Mouse (Mus musculus) heart, postnatal 14 days (tissue): Measurements from ENCODE around the gene Kif19a. TPM values are rescaled to one million over a fixed set of nuclear protein-coding genes. Genes with fewer than 3 reads are reported as not detected.

Experiments
- DNase-seq, 2 experiments: peaks; one replicate each; pipeline ENCODE4 v3.0.0; 2021 to 2022
- intact Hi-C: fragments of 180-260 bp; cut with DNase I; formaldehyde crosslinking; loops from one replicate; pipeline ENCODE4 v1.15.1; 2025
- total RNA-seq, 2 experiments: library from RNA; stranded (reverse); gene quantifications; 2 replicates each; pipeline ENCODE4 v1.2.3; 2021

Gene Kif19a
- total RNA-seq, 2 experiments from 2014 or later, result 0.27 to 1.3 TPM

- no peak for DNase-seq
- intact Hi-C loops, result no loop called here
Measured at GRCm38 (mm10) chr11:114769911-114770310, 4.7 kb downstream of the Kif19a start.

DNA sequence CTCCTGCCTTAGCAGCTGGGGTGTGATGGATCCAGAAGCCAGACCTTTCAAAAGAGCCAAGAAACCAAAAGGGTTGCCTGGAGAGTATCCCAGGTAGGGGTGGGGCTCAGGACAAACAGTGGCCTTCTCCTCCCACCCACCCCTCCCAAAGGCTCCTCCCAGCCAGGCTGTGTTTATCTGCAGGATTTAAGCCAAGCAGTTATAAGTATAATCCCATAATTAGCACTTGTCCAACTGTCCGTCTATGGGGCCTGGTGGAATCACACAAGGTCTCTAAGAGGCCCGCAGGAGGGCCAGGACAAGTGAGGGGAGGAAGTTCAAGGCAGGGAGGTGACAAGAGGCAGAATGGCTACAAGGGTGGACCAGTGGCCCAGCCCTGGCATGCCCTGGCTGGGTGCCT is 6.7 kb downstream of the Kif19a start:
- no peak for DNase-seq
- intact Hi-C loops, result no loop called here

GRCm38 (mm10) chr11:114780076-114780475 is 14.9 kb downstream of the Kif19a start:
- peak; percentile 55 to 71 for DNase-seq
- intact Hi-C loops, result no loop called here

GRCm38 (mm10) chr11:114785892-114786291 is 20.7 kb downstream of the Kif19a start:
- intact Hi-C loops, result loop anchor here (5.0 kb wide), 1 partner anchor 109 kb away; the partner anchor contains the start of gene Ttyh2
- no peak for DNase-seq

GRCm38 (mm10) chr11:114786326-114786725 is 21.1 kb downstream of the Kif19a start:
- DNase-seq, result no peak
- intact Hi-C loops, result loop anchor here (5.0 kb wide), 1 partner anchor 109 kb away; the partner anchor contains the start of gene Ttyh2

DNA sequence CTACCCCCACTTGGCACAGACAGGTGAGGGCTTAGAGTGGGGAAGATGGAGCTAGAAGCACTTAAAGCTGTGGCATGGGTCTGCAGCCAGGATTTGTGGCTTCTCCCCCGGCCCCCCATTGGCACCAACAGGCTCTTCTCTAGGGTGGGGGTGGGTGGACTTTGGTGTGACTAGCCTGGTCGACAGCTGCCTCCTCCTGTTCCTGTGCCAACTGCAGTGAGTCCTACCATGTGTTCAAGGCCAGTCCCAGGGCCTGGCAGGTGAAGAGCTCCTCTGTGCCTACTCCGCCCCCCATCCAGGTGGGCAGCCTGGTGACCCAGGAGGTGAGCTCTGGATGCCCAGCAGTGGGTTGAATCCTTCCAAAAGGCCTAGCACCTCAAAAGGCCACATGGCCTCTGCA is 22.4 kb downstream of the Kif19a start:
- intact Hi-C loops, result loop anchor here (5.0 kb wide), 1 partner anchor 110 kb away; the partner anchor contains the start of gene Ttyh2
- DNase-seq, result no peak

GRCm38 (mm10) chr11:114789061-114789714 is 24.0 kb downstream of the Kif19a start:
- intact Hi-C loops, result loop anchor here (1.0 to 5.0 kb wide), 2 partner anchors 44 to 112 kb away; partner anchors contain the start of gene Ttyh2
- peak; percentile 89 to 93 for DNase-seq

DNA sequence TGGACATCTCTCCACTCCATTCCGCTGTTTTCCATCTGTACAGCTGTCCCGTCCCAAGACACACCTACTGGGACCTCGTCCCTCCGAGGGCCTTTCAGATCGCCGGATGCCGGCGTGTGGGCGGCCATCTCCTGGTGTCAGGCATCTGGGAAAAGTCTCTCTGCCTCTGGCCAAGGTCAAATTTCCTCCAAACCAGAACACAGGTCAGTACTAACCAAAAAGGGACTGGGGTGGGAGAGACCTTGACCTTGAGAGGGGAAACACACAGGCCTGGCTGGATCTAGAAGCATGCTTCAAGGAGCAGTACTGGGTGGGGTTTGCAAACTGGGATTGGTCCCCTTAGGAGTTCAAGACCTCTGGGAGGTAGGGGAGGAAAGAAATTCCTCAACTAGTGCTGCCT is 24.5 kb downstream of the Kif19a start:
- peak in 1 of 2 experiments; percentile 16 for DNase-seq
- intact Hi-C loops, result loop anchor here (1.0 to 5.0 kb wide), 2 partner anchors 44 to 112 kb away; partner anchors contain the start of gene Ttyh2

GRCm38 (mm10) chr11:114790171-114790570 is 25.0 kb downstream of the Kif19a start:
- DNase-seq, result no peak
- intact Hi-C loops, result no loop called here

- intact Hi-C loops, result no loop called here
- no peak for DNase-seq
Measured at GRCm38 (mm10) chr11:114790841-114791240, 25.7 kb downstream of the Kif19a start.

DNA sequence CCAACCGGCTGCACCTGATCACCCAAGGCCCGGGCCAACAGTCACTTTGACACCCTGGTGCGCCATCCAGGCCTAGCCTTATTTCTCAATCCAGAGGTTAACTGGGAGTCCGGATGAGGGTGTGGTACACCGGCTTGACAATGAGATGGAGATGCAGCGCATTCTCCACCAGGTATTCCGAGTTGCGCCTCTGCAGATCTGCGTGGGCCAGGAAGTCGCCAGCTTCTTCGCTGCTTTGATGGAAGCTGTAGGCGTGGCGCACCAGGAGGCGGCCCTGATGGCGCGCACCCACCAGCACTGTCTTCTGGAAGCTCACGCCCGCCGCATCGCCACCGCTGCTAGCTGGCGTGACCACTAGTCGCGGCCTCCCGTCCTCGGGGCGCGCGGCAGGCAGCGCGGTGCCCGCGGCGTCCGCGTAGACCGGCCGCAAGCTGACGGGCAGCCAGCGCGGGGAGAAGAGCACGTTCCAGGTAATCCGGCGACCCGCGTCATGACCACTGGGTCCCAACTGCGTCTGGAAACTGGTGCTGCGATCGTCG is 26.2 kb downstream of the Kif19a start:
- intact Hi-C loops, result no loop called here
- DNase-seq, result no peak

- peak in 1 of 2 experiments; percentile 33 for DNase-seq
Measured at GRCm38 (mm10) chr11:114791891-114792411, 26.8 kb downstream of the Kif19a start.

GRCm38 (mm10) chr11:114792931-114793494 is 27.8 kb downstream of the Kif19a start:
- no peak for DNase-seq
- intact Hi-C loops, result no loop called here

More at GRCm38 (mm10) chr11:114791891-114792411, 26.8 kb downstream of the Kif19a start:
- intact Hi-C loops, result no loop called here

GRCm38 (mm10) chr11:114793868-114794545 is 28.8 kb downstream of the Kif19a start:
- no peak for DNase-seq
- intact Hi-C loops, result no loop called here

DNA sequence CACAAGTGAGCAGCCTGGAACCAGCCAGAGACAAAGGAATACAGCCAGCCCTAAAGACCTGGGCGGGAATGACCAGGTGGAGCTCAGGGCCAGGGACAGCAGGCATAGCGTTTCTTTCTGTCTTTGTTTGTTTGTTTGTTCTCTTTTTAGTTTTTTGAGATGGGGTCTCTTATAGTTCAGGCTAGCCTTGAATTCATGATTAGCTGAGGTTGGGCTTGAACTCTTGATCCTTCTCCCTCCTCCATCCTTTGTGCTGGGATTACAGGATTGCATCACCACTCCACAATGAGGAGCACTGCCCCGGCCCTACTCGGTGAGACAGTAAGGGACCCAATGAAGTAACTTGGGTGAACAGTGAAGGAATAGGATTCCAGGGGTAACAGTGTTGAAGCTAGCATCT is 29.5 kb downstream of the Kif19a start:
- intact Hi-C loops, result no loop called here
- DNase-seq, result no peak

DNA sequence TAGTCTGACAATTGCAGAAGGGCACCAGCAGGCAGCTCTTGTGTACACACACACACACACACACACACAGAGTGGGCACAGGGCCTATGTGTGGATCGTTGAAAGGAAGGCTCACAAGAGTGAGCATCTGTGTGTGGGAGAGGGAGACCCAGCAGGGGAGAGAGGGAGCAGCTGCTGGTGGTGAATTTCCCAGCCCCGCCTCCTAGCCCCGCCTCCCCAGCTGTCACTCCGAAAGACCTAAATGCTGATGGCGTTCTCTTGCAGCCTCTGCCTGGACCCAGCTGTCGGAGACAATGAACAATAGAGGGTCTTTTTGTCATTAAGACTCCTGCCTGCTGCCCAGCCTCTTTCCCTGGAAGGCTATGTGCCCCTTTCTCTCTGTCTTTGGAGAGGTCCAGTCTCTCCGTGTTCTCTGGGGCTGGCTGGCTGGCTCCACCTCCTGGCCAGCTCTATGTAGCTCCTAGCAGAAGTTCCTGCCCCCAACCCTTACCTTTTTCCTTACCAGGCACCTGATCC is 30.1 kb downstream of the Kif19a start:
- intact Hi-C loops, result no loop called here
- peak; percentile 57 to 68 for DNase-seq

GRCm38 (mm10) chr11:114795848-114796322 is 30.7 kb downstream of the Kif19a start, which contains the start of gene Btbd17:
Gene Btbd17, minus strand, starts transcription at chr11:114795945.
- intact Hi-C loops, result no loop called here
- no peak for DNase-seq

DNA sequence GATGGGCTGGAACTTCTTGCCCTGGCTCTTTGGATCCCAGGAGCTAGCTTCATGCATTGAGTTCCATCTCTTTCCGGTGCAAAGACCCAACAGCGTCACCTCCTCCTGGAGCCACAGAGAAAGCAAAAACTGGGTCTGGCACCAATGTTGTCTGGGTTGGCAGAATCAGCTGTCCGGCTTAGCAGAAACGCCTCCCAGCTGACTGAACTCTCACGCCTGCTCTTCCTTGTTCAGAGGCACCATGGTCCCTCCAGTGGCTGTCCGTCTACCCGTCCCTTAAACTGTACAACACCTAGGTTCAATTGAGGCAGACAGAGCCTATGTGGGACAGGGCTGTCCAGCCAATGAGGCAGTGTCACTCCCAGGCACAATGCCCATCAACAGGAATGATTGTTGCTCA is 32.0 kb downstream of the Kif19a start:
- intact Hi-C loops, result no loop called here
- no peak for DNase-seq

DNA sequence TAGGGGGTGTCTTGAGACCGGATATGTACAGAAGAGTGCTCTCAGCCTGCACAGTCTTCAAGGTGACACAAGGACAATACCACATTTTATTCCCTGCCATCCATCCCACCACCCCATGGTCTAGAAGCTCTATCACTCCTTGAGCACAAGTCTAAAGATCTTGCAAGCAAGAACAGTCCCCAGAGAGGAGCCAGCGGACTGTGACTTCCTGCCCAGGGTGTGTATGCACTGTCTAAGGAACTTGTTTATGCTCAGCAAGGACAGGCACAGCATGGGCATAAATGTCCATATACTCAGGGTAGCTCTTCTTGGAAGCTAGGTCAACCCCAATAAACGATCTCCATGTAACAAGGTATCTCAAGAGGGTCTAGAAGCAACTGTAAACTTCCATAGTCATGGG is 32.8 kb downstream of the Kif19a start:
- intact Hi-C loops, result no loop called here
- no peak for DNase-seq

GRCm38 (mm10) chr11:114798624-114799023 is 33.4 kb downstream of the Kif19a start, which contains the start of gene Gpr142:
Gene Gpr142, plus strand, starts transcription at chr11:114798924.
- intact Hi-C loops, result no loop called here
- no peak for DNase-seq
